Mouse (Mus musculus): ENCODE data around the gene Grtp1.

Grtp1 gene

GRCm38 (mm10) chr8:13124897-13125296, 75.5 kb downstream of the Grtp1 start:
- intact Hi-C loops (cut with DNase I): no loop called here

DNA sequence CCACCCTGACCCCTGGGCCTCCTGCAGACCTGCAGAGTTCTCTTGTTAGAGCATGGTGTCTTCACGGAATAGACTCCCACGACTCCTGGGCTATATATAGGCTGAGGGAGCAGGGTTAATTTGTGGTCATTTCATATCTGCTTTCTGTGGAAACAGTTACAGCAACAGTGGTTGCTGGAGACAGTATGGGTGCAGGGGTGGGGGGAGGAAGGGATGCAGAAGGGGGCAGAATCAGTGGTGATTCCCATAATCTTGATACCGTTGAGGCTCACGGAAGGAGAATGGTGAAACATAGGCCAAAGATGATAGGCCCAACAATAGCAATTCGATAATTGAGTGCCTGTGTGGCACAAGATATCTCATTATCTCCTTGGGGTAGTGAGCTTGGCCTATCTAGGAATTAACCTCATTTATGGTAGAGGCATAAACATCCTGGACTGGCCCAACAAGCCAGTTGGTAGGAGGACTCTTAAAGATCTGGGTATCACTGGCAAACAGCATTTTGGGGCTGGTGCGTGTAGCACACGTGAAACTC, 77.5 kb downstream of the Grtp1 start:
- intact Hi-C loops (cut with DNase I): no loop called here

Small RNAs within 50 kb of the gene (microRNA-seq; reads per million reads assigned to microRNA genes)
- 29.6 to 39.4 reads per million in 2 experiments for gene Mir1968
- 0 to 0.11 reads per million in 2 experiments for gene Mir7065
